Mouse (Mus musculus) ovary, adult 10 weeks (tissue): Measurements from ENCODE around the gene Scarb2. TPM values are rescaled to one million over a fixed set of nuclear protein-coding genes. Genes with fewer than 3 reads are reported as not detected.

Experiments used
- polyA plus RNA-seq: library from polyadenylated mRNA; stranded (reverse); fragments of 350-450 nt; fragmentation: Illumina TruSeq; extraction: RNeasy Lipid Tissue Mini Kit (QIAGEN cat#74804); gene quantifications from one replicate; pipeline ENCODE4 v1.2.3, GENCODE M21; 2014

Gene Scarb2
- polyA plus RNA-seq: 178 TPM

GRCm38 (mm10) chr5:92506733-92507132 is at the start of gene Scarb2:
TSS of gene Scarb2 (minus strand) at chr5:92506833.

DNA sequence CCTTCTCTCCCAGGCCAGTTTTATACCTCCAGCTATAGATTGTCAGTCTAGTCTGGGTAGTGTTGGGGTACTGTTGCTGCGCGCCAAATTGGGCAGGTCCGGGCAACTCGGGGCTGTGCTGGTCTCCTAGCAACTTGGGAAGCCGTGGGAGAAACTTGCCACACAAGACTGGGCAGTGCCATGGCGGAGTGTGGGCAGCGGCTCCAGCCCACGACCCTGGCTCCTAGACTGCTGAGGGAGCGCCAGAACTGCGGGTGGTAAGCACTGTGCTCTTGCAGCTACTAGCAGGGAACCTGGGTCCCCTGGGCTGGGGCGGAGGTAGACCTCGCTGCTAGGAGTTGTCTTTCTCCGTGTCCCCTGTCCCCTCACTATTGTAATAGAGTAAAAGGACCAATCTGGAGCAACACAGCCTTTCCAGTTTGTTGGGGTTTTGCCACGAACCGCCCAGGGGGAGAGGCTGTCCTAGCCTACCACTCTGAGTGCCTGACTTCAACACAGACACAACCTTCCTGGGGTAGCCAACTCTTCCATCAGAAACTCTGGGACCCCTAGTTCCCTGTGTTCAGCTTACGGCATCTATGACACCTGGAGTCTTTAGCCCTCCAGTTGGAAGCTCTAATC is 48.4 kb upstream of the Scarb2 start, which contains the start of gene Fam47e:
Gene Fam47e, plus strand, starts transcription at position 179 of the 621 bp plus-strand sequence.

DNA sequence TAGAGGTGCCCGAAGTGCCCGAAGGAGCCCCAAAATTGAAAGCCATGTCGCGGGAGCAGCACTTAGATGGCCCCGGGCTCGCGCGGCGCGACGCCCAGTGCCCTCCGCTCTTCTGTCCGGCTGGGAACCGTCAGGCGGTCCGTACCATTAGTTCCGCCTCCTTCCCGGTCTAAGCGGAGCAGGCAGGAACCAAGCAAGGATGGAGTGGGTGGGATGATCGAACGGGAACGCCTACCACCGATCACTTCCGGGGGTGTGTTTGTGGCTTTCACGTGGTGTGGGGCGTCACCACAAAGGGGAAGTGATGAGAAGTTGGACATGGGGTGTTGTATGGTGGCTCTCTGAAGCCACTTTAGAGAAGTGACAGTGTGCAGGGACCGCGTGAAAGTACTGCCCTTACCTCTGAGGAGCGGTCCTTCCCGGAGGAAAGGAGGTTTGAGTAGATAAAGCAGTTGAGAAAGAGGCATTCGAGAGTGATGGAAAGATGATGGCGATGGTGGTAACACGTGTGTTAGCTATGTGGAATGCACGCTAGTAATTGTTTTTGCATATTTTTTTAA is 71.5 kb downstream of the Scarb2 start, which contains the start of gene Nup54:
Gene Nup54, minus strand, starts transcription at position 195 of the 560 bp plus-strand sequence.

Other genes starting within 250 kb of the Scarb2 start
- gene Naaa, start 228.7 kb downstream of the Scarb2 start, polyA plus RNA-seq: 15.6 TPM
- gene Sdad1, start 196.4 kb downstream of the Scarb2 start, polyA plus RNA-seq: 25.8 TPM
- gene Cxcl9, start 178.8 kb downstream of the Scarb2 start, polyA plus RNA-seq: 5.1 TPM
- gene Art3, start 175.0 kb downstream of the Scarb2 start, polyA plus RNA-seq: 18.2 TPM
- gene Cxcl10, start 157.9 kb downstream of the Scarb2 start, polyA plus RNA-seq: 4.5 TPM
- 91.7 TPM for gene Nup54, start 71.6 kb downstream of the Scarb2 start, polyA plus RNA-seq
- 8.2 TPM for gene Fam47e, start 48.2 kb upstream of the Scarb2 start, polyA plus RNA-seq
- gene Stbd1, start 96.2 kb upstream of the Scarb2 start, polyA plus RNA-seq: 23.3 TPM
- gene Ccdc158, start 168.4 kb upstream of the Scarb2 start, polyA plus RNA-seq: 15.4 TPM
- gene Shroom3, start 176.6 kb upstream of the Scarb2 start, polyA plus RNA-seq: 3.2 TPM